Mouse (Mus musculus): Measurements from ENCODE around the gene Serp2. TPM values are rescaled to one million over a fixed set of nuclear protein-coding genes. Genes with fewer than 3 reads are reported as not detected.
A peak's percentile ranks its signal among the peaks of the same experiment; 100 is the strongest.

Serp2 gene
- total RNA-seq, 2 experiments from 2014 or later, result 170 to 173 TPM

- DNase-seq (ENCODE audit: extremely low spot score in 1 of 2, low spot score in 2 of 2), result no peak
- intact Hi-C loops (cut with DNase I), result no loop called here
These were observed 23.0 kb upstream of the Serp2 start for GRCm38 (mm10) chr14:76579660-76580061.

GRCm38 (mm10) chr14:76577840-76578239 is 21.2 kb upstream of the Serp2 start:
- intact Hi-C loops (cut with DNase I), result no loop called here
- DNase-seq (ENCODE audit: extremely low spot score in 1 of 2, low spot score in 2 of 2), result no peak

GRCm38 (mm10) chr14:76570292-76570691 is 13.6 kb upstream of the Serp2 start:
- intact Hi-C loops (cut with DNase I), result no loop called here
- no peak for DNase-seq (ENCODE audit: extremely low spot score in 1 of 2, low spot score in 2 of 2)

- intact Hi-C loops (cut with DNase I), result no loop called here
- DNase-seq (ENCODE audit: extremely low spot score in 1 of 2, low spot score in 2 of 2), result no peak
These were observed 12.7 kb upstream of the Serp2 start for GRCm38 (mm10) chr14:76569271-76569961.

- no peak for DNase-seq (ENCODE audit: extremely low spot score in 1 of 2, low spot score in 2 of 2)
- intact Hi-C loops (cut with DNase I), result no loop called here
These were observed 11.9 kb upstream of the Serp2 start for GRCm38 (mm10) chr14:76568548-76568947.

- DNase-seq (ENCODE audit: extremely low spot score in 1 of 2, low spot score in 2 of 2), result no peak
- intact Hi-C loops (cut with DNase I), result no loop called here
These were observed 10.6 kb upstream of the Serp2 start for GRCm38 (mm10) chr14:76567280-76567679.

- intact Hi-C loops (cut with DNase I), result no loop called here
- no peak for DNase-seq (ENCODE audit: extremely low spot score in 1 of 2, low spot score in 2 of 2)
These were observed 10.0 kb upstream of the Serp2 start for GRCm38 (mm10) chr14:76566711-76567110.

GRCm38 (mm10) chr14:76566193-76566592 is 9.5 kb upstream of the Serp2 start:
- DNase-seq (ENCODE audit: extremely low spot score in 1 of 2, low spot score in 2 of 2), result no peak
- intact Hi-C loops (cut with DNase I), result no loop called here

- DNase-seq (ENCODE audit: extremely low spot score in 1 of 2, low spot score in 2 of 2), result no peak
- intact Hi-C loops (cut with DNase I), result loop anchor here (5.0 to 10.0 kb wide), 3 partner anchors 52 to 318 kb away; no protein-coding TSS in a partner anchor
These were observed 2.5 kb upstream of the Serp2 start for GRCm38 (mm10) chr14:76559208-76559607.

GRCm38 (mm10) chr14:76558171-76558570 is 1.5 kb upstream of the Serp2 start:
- peak in 1 of 2 experiments; percentile 45 for DNase-seq (ENCODE audit: extremely low spot score in 1 of 2, low spot score in 2 of 2)
- intact Hi-C loops (cut with DNase I), result loop anchor here (5.0 to 10.0 kb wide), 3 partner anchors 51 to 319 kb away; no protein-coding TSS in a partner anchor

- DNase-seq (ENCODE audit: extremely low spot score in 1 of 2, low spot score in 2 of 2), result peak; percentile 49 to 86
- intact Hi-C loops (cut with DNase I), result loop anchor here (5.0 to 10.0 kb wide), 3 partner anchors 49 to 321 kb away; no protein-coding TSS in a partner anchor
These were observed 448 bp downstream of the Serp2 start for GRCm38 (mm10) chr14:76556031-76556851.

- intact Hi-C loops (cut with DNase I), result loop anchor here (5.0 to 10.0 kb wide), 3 partner anchors 48 to 322 kb away; no protein-coding TSS in a partner anchor
- no peak for DNase-seq (ENCODE audit: extremely low spot score in 1 of 2, low spot score in 2 of 2)
These were observed 1.2 kb downstream of the Serp2 start for GRCm38 (mm10) chr14:76555263-76556030.

GRCm38 (mm10) chr14:76544136-76544535 is 12.6 kb downstream of the Serp2 start:
- DNase-seq (ENCODE audit: extremely low spot score in 1 of 2, low spot score in 2 of 2), result no peak
- intact Hi-C loops (cut with DNase I), result no loop called here

- intact Hi-C loops (cut with DNase I), result no loop called here
- DNase-seq (ENCODE audit: extremely low spot score in 1 of 2, low spot score in 2 of 2), result no peak
These were observed 15.3 kb downstream of the Serp2 start for GRCm38 (mm10) chr14:76541341-76541740.

GRCm38 (mm10) chr14:76540005-76540670 is 16.6 kb downstream of the Serp2 start:
- no peak for DNase-seq (ENCODE audit: extremely low spot score in 1 of 2, low spot score in 2 of 2)
- intact Hi-C loops (cut with DNase I), result no loop called here

- intact Hi-C loops (cut with DNase I), result no loop called here
These were observed 19.8 kb downstream of the Serp2 start for GRCm38 (mm10) chr14:76536921-76537320.

GRCm38 (mm10) chr14:76535096-76535495 is 21.6 kb downstream of the Serp2 start:
- DNase-seq (ENCODE audit: extremely low spot score in 1 of 2, low spot score in 2 of 2), result no peak
- intact Hi-C loops (cut with DNase I), result no loop called here

More at GRCm38 (mm10) chr14:76536921-76537320, 19.8 kb downstream of the Serp2 start:
- peak in 1 of 2 experiments; percentile 86 for DNase-seq (ENCODE audit: extremely low spot score in 1 of 2, low spot score in 2 of 2)

- intact Hi-C loops (cut with DNase I), result no loop called here
- DNase-seq (ENCODE audit: extremely low spot score in 1 of 2, low spot score in 2 of 2), result no peak
These were observed 23.4 kb downstream of the Serp2 start for GRCm38 (mm10) chr14:76533170-76533815.

Data from left cerebral cortex, postnatal 10 days (tissue).